Mouse (Mus musculus): ENCODE data around the gene Ahcy.

Ahcy gene

GRCm38 (mm10) chr2:155073978-155074765 lies at the start of gene Ahcy:
Gene Ahcy (minus strand): TSS chr2:155074497.
- peak; percentile 62 to 76 for DNase-seq (ENCODE audit: low read depth in 1 of 2, low spot score in 2 of 2)

GRCm38 (mm10) chr2:155115216-155115830 lies 41.0 kb upstream of the Ahcy start:
- DNase-seq (ENCODE audit: low read depth in 1 of 2, low spot score in 2 of 2), result no peak

GRCm38 (mm10) chr2:155107276-155107675 lies 33.0 kb upstream of the Ahcy start:
- DNase-seq (ENCODE audit: low read depth in 1 of 2, low spot score in 2 of 2), result peak; percentile 63 to 74

GRCm38 (mm10) chr2:155103607-155104006 lies 29.3 kb upstream of the Ahcy start:
- no peak for DNase-seq (ENCODE audit: low read depth in 1 of 2, low spot score in 2 of 2)

GRCm38 (mm10) chr2:155101761-155102181 lies 27.5 kb upstream of the Ahcy start:
- no peak for DNase-seq (ENCODE audit: low read depth in 1 of 2, low spot score in 2 of 2)

GRCm38 (mm10) chr2:155100796-155101259 lies 26.5 kb upstream of the Ahcy start:
- peak in 1 of 2 experiments; percentile 28 for DNase-seq (ENCODE audit: low read depth in 1 of 2, low spot score in 2 of 2)

- DNase-seq (ENCODE audit: low read depth in 1 of 2, low spot score in 2 of 2), result no peak
These were observed 25.9 kb upstream of the Ahcy start for GRCm38 (mm10) chr2:155099994-155100795.

- peak in 1 of 2 experiments; percentile 51 for DNase-seq (ENCODE audit: low read depth in 1 of 2, low spot score in 2 of 2)
These were observed 25.1 kb upstream of the Ahcy start for GRCm38 (mm10) chr2:155099421-155099820.

GRCm38 (mm10) chr2:155098720-155099380 lies 24.6 kb upstream of the Ahcy start:
- no peak for DNase-seq (ENCODE audit: low read depth in 1 of 2, low spot score in 2 of 2)

GRCm38 (mm10) chr2:155093418-155093817 lies 19.1 kb upstream of the Ahcy start:
- DNase-seq (ENCODE audit: low read depth in 1 of 2, low spot score in 2 of 2), result no peak

- no peak for DNase-seq (ENCODE audit: low read depth in 1 of 2, low spot score in 2 of 2)
These were observed 17.4 kb upstream of the Ahcy start for GRCm38 (mm10) chr2:155091743-155092075.

- no peak for DNase-seq (ENCODE audit: low read depth in 1 of 2, low spot score in 2 of 2)
These were observed 16.8 kb upstream of the Ahcy start for GRCm38 (mm10) chr2:155090909-155091742.

- DNase-seq (ENCODE audit: low read depth in 1 of 2, low spot score in 2 of 2), result no peak
These were observed 14.0 kb upstream of the Ahcy start for GRCm38 (mm10) chr2:155088264-155088663.

- DNase-seq (ENCODE audit: low read depth in 1 of 2, low spot score in 2 of 2), result no peak
These were observed 12.0 kb upstream of the Ahcy start for GRCm38 (mm10) chr2:155086328-155086727.

GRCm38 (mm10) chr2:155084546-155084945 lies 10.2 kb upstream of the Ahcy start:
- no peak for DNase-seq (ENCODE audit: low read depth in 1 of 2, low spot score in 2 of 2)

GRCm38 (mm10) chr2:155082121-155082803 lies 8.0 kb upstream of the Ahcy start:
- peak; percentile 43 to 63 for DNase-seq (ENCODE audit: low read depth in 1 of 2, low spot score in 2 of 2)

- no peak for DNase-seq (ENCODE audit: low read depth in 1 of 2, low spot score in 2 of 2)
These were observed 6.8 kb upstream of the Ahcy start for GRCm38 (mm10) chr2:155081056-155081455.

- no peak for DNase-seq (ENCODE audit: low read depth in 1 of 2, low spot score in 2 of 2)
These were observed 5.9 kb upstream of the Ahcy start for GRCm38 (mm10) chr2:155080179-155080530.

GRCm38 (mm10) chr2:155079500-155080178 lies 5.3 kb upstream of the Ahcy start:
- no peak for DNase-seq (ENCODE audit: low read depth in 1 of 2, low spot score in 2 of 2)
